Mouse (Mus musculus) heart, adult 8-10 months (tissue): ENCODE results near the gene Herc1. TPM values are rescaled to one million over a fixed set of nuclear protein-coding genes. Genes with fewer than 3 reads are reported as not detected.

Experiments
- DNase-seq: peaks from one replicate; pipeline ENCODE4 v3.0.0; 2022; ENCODE audit warnings: low spot score
- total RNA-seq, 4 experiments: library from RNA; stranded (reverse); gene quantifications; 2 replicates each; pipeline ENCODE4 v1.2.4; 2022

The Herc1 gene
- total RNA-seq, 4 experiments from 2014 or later: 34.4 to 40.0 (median 35.8) TPM

DNA sequence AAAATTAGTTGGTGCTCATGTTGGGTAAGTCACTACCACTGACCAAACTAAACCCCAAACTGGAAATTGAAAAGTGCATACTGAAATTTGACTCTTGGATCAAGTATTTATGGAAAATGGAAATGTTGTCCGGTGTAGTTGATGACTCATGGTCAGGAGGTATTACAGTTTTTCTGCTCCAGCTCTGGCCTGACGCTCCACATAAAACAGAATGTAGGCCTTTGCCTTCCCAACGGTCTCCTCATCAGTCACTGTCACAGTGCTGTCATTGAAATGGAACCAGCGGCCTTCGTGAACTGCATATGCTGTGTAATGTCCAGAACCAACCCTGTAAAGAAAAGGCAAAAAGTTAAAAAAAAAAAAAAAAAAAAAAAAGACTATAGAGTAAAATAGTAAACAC is 168.0 kb downstream of the Herc1 start:
- no peak for DNase-seq

DNA sequence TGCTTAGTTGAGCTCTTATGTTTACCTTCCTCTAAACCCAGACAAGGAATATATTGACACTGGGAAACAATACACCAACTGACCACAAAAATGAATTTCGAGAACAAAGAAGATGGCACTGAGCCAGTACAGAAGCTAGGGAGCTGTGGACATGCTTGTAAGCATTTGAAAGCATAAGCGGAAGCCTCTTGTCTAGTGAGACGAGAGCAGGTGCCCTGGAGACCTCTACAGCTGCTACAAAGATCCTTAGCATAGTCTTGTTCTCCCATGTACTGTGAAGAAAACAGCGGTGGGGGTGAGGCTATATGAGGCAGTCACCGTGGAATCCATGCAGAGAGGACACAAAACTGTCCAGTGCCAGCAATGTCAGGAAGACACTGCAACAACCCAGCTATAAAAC is 168.7 kb downstream of the Herc1 start:
- DNase-seq: no peak

- DNase-seq: no peak
Observed at GRCm38 (mm10) chr9:66520299-66520698, 170.0 kb downstream of the Herc1 start.

GRCm38 (mm10) chr9:66521595-66521994 is 171.3 kb downstream of the Herc1 start:
- DNase-seq: no peak

DNA sequence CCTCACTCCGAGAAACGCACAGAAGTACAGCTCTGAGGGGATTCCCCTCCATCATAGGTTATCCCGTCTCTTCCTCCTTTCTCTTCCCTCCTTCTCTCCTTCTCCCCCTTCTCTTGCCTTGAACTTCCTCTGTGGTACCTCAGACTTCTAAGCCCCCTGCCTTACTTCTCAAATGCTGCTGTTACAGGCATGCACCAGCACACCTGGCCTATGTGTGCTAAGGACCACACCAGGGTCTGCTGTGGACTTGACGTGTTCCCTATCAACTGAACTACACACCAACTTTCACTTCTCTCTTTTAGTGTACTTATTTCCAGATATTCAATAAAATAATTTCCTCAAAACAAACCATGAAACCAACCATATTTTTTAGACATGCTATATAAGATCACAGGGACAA is 192.5 kb downstream of the Herc1 start:
- DNase-seq: no peak

Other genes with a start within 250 kb of the Herc1 start
- 10 to 100 TPM; 21.3 to 25.8 (median 24.0) TPM for gene Snx1, start 223.9 kb upstream of the Herc1 start, total RNA-seq
- gene Ciao2a, start 223.8 kb upstream of the Herc1 start, total RNA-seq: 10 to 100 TPM; 63.2 to 72.4 (median 71.0) TPM
- 1 to 10 TPM; 3.5 to 8.0 (median 4.8) TPM for gene Dapk2, start 192.2 kb upstream of the Herc1 start, total RNA-seq
- 10 to 100 TPM; 28.1 to 43.0 (median 31.0) TPM for gene Fbxl22, start 164.1 kb downstream of the Herc1 start, total RNA-seq
- 10 to 100 TPM; 19.8 to 26.5 (median 21.9) TPM for gene Usp3, start 242.7 kb downstream of the Herc1 start, total RNA-seq